Mouse (Mus musculus) left cerebral cortex, postnatal 36 days (tissue): ENCODE results near the gene Prex1. TPM values are rescaled to one million over a fixed set of nuclear protein-coding genes. Genes with fewer than 3 reads are reported as not detected.

Source experiments
- total RNA-seq, 2 experiments: library from RNA; stranded (reverse); gene quantifications; 2 replicates each; pipeline ENCODE4 v1.2.3; 2021

Gene Prex1
- total RNA-seq, 2 experiments from 2014 or later = 104 to 114 TPM

Other genes with a start within 250 kb of the Prex1 start
- 1 to 10 TPM; 5.7 to 6.5 TPM for gene Trp53rkb, start 78.7 kb upstream of the Prex1 start, total RNA-seq
- 10 to 100 TPM; 59.0 to 59.3 TPM for gene Arfgef2, start 91.8 kb upstream of the Prex1 start, total RNA-seq
- 10 to 100 TPM; 51.4 to 54.9 TPM for gene Cse1l, start 192.2 kb upstream of the Prex1 start, total RNA-seq